Mouse (Mus musculus) hindbrain, embryonic 12.5 days (tissue): Measurements from ENCODE around the gene Usp9x. TPM values are rescaled to one million over a fixed set of nuclear protein-coding genes. Genes with fewer than 3 reads are reported as not detected.
A peak's percentile ranks its signal among the peaks of the same experiment; 100 is the strongest.

Source experiments
- ATAC-seq: fragments of 200-750 bp; cut with Nextera tagmentation; 2 replicates; pipeline ENCODE4 v1.8.0; 2017; ENCODE audit warnings: moderate TSS enrichment; ENCODE audit not compliant: low FRiP score
- H3K27ac ChIP-seq: fragments of 300-500 bp; sonication (generic); 2 replicates; pipeline ENCODE4 v1.5.1; 2016; ENCODE audit warnings: mild to moderate bottlenecking
- H3K27me3 ChIP-seq: fragments of 300-500 bp; sonication (generic); 2 replicates; pipeline ENCODE4 v1.6.1; 2016; ENCODE audit warnings: mild to moderate bottlenecking
- H3K36me3 ChIP-seq: fragments of 300-500 bp; sonication (generic); 2 replicates; pipeline ENCODE4 v1.6.1; 2016; ENCODE audit warnings: mild to moderate bottlenecking
- H3K4me1 ChIP-seq: fragments of 300-500 bp; sonication (generic); 2 replicates; pipeline ENCODE4 v1.6.1; 2016
- H3K4me2 ChIP-seq: fragments of 300-500 bp; sonication (generic); replicated peaks from 2 replicates; pipeline ENCODE4 v1.6.1; 2016; ENCODE audit warnings: mild to moderate bottlenecking
- H3K4me3 ChIP-seq: fragments of 300-500 bp; sonication (generic); 2 replicates; pipeline ENCODE4 v1.5.1; 2016; ENCODE audit warnings: mild to moderate bottlenecking
- H3K9ac ChIP-seq: fragments of 300-500 bp; sonication (generic); 2 replicates; pipeline ENCODE4 v1.6.1; 2016; ENCODE audit warnings: mild to moderate bottlenecking, moderate library complexity
- H3K9me3 ChIP-seq: fragments of 300-500 bp; sonication (generic); replicated peaks from 2 replicates; pipeline ENCODE4 v1.6.1; 2016; ENCODE audit warnings: mild to moderate bottlenecking
- WGBS: fragments of 180-500 bp; shearing (Covaris S2); methylation state at CpG from one replicate; pipeline ENCODE4 v1.1.7; 2016; 5-methylcytosine and 5-hydroxymethylcytosine counted together
- polyA plus RNA-seq: library from polyadenylated mRNA; unstranded; fragments of >200 nt; fragmentation: Nextera tagmentation; extraction: Ambion mirVana; gene quantifications from 2 replicates; pipeline ENCODE4 v1.2.1, GENCODE M21; 2016

Gene Usp9x
- polyA plus RNA-seq, 1 experiment from 2014 or later, result 65.9 TPM

- ATAC-seq, result no peak
- H3K36me3 ChIP-seq, result no peaks in the 10 kb centered on the region
- H3K27me3 ChIP-seq, result 0 out of 2 replicates have a peak, but pooled peaks cover 4% of the 10 kb centered on the region
- no peaks in the 10 kb centered on the region for H3K9me3 ChIP-seq
- H3K4me2 ChIP-seq, result peak overlapping the region; percentile 37; the same call in 1 of the 2 replicates
- H3K27ac ChIP-seq, result no peak overlapping the region
- WGBS, result 48% methylated on average over 6 of the region's 6 CpGs
- peaks cover 5% of the 10 kb centered on the region; the same call in 1 of the 2 replicates for H3K4me1 ChIP-seq
- H3K4me3 ChIP-seq, result no peak overlapping the region
- H3K9ac ChIP-seq, result no peak overlapping the region
Measured at GRCm38 (mm10) chrX:13046893-13047435, 24.3 kb upstream of the Usp9x start.

- H3K9me3 ChIP-seq, result no peaks in the 10 kb centered on the region
- H3K9ac ChIP-seq, result no peak overlapping the region
- H3K4me3 ChIP-seq, result no peak overlapping the region
- H3K36me3 ChIP-seq, result no peaks in the 10 kb centered on the region
- 0 out of 2 replicates have a peak, but pooled peaks cover 4% of the 10 kb centered on the region for H3K27me3 ChIP-seq
- no peak for ATAC-seq
- WGBS, result 28% methylated on average over 14 of the region's 14 CpGs
- H3K4me2 ChIP-seq, result peak overlapping the region; percentile 37
- H3K27ac ChIP-seq, result no peak overlapping the region
- peaks cover 5% of the 10 kb centered on the region; the same call in 1 of the 2 replicates for H3K4me1 ChIP-seq
Measured at GRCm38 (mm10) chrX:13047631-13048345, 23.5 kb upstream of the Usp9x start.

GRCm38 (mm10) chrX:13054612-13055011, 16.7 kb upstream of the Usp9x start:
- 63% methylated on average over 1 of the region's 1 CpGs for WGBS

GRCm38 (mm10) chrX:13061961-13062360, 9.3 kb upstream of the Usp9x start:
- Histone ChIP-seq H3K4me1 (no peaks in the 10 kb centered on the region), H3K27me3 (0 out of 2 replicates have a peak, but pooled peaks cover 2% of the 10 kb centered on the region), H3K9ac (no peak overlapping the region), H3K4me2 (no peak overlapping the region), H3K4me3 (no peak overlapping the region), H3K9me3 (no peaks in the 10 kb centered on the region), H3K27ac (no peak overlapping the region), H3K36me3 (no peaks in the 10 kb centered on the region)
- no peak for ATAC-seq
- 69% methylated on average over 3 of the region's 3 CpGs for WGBS

More at GRCm38 (mm10) chrX:13054612-13055011, 16.7 kb upstream of the Usp9x start:
- no peak overlapping the region for H3K9ac ChIP-seq
- H3K4me3 ChIP-seq, result no peak overlapping the region
- H3K27ac ChIP-seq, result no peak overlapping the region
- no peak for ATAC-seq
- no peaks in the 10 kb centered on the region for H3K36me3 ChIP-seq
- H3K27me3 ChIP-seq, result 0 out of 2 replicates have a peak, but pooled peaks cover 7% of the 10 kb centered on the region
- H3K4me1 ChIP-seq, result no peaks in the 10 kb centered on the region
- H3K4me2 ChIP-seq, result no peak overlapping the region
- H3K9me3 ChIP-seq, result no peaks in the 10 kb centered on the region

- no peak overlapping the region for H3K27ac ChIP-seq
- H3K4me1 ChIP-seq, result no peaks in the 10 kb centered on the region
- no peaks in the 10 kb centered on the region for H3K36me3 ChIP-seq
- no peak overlapping the region for H3K4me3 ChIP-seq
- ATAC-seq, result no peak
- no peak overlapping the region for H3K9ac ChIP-seq
- H3K4me2 ChIP-seq, result no peak overlapping the region
- H3K9me3 ChIP-seq, result no peaks in the 10 kb centered on the region
- WGBS, result 87% methylated on average over 7 of the region's 9 CpGs
- H3K27me3 ChIP-seq, result peaks cover 3% of the 10 kb centered on the region; the same call in 1 of the 2 replicates
Measured at GRCm38 (mm10) chrX:13064273-13064925, 6.9 kb upstream of the Usp9x start.

- 0 out of 2 replicates have a peak, but pooled peaks cover 2% of the 10 kb centered on the region for H3K4me1 ChIP-seq
- peak overlapping the region; percentile 95 for H3K27ac ChIP-seq
- peak overlapping the region; percentile 39 for H3K4me2 ChIP-seq
- peaks cover 24% of the 10 kb centered on the region for H3K27me3 ChIP-seq
- no peaks in the 10 kb centered on the region for H3K36me3 ChIP-seq
- H3K9me3 ChIP-seq, result no peaks in the 10 kb centered on the region
- H3K9ac ChIP-seq, result no peak overlapping the region
- 28% methylated on average over 8 of the region's 8 CpGs for WGBS
- peak overlapping the region; percentile 72 for H3K4me3 ChIP-seq
- no peak for ATAC-seq
Measured at GRCm38 (mm10) chrX:13070206-13070572, 1.1 kb upstream of the Usp9x start.

- WGBS, result 26% methylated on average over 35 of the region's 35 CpGs
- peak overlapping the region; percentile 39 for H3K4me2 ChIP-seq
- H3K4me1 ChIP-seq, result 0 out of 2 replicates have a peak, but pooled peaks cover 2% of the 10 kb centered on the region
- H3K4me3 ChIP-seq, result peak overlapping the region; percentile 72
- peak; percentile 92 for ATAC-seq
- H3K9ac ChIP-seq, result peak overlapping the region; percentile 54; the same call in 1 of the 2 replicates
- no peaks in the 10 kb centered on the region for H3K36me3 ChIP-seq
- H3K9me3 ChIP-seq, result no peaks in the 10 kb centered on the region
- H3K27ac ChIP-seq, result peak overlapping the region; percentile 95
- H3K27me3 ChIP-seq, result peaks cover 24% of the 10 kb centered on the region
Measured at GRCm38 (mm10) chrX:13070573-13071240, 591 bp upstream of the Usp9x start.

- no peaks in the 10 kb centered on the region for H3K36me3 ChIP-seq
- 10% methylated on average over 58 of the region's 67 CpGs for WGBS
- H3K9ac ChIP-seq, result peak overlapping the region; percentile 89
- H3K27me3 ChIP-seq, result peaks cover 24% of the 10 kb centered on the region
- peak; percentile 19 for ATAC-seq
- 0 out of 2 replicates have a peak, but pooled peaks cover 2% of the 10 kb centered on the region for H3K4me1 ChIP-seq
- H3K4me2 ChIP-seq, result peak overlapping the region; percentile 55
- peak overlapping the region; percentile 72 for H3K4me3 ChIP-seq
- H3K9me3 ChIP-seq, result no peaks in the 10 kb centered on the region
- H3K27ac ChIP-seq, result peak overlapping the region; percentile 95
Measured at GRCm38 (mm10) chrX:13071776-13072460, 620 bp downstream of the Usp9x start.

- ATAC-seq, result peak; percentile 44
- peak overlapping the region; percentile 55 for H3K4me2 ChIP-seq
- no peaks in the 10 kb centered on the region for H3K9me3 ChIP-seq
- WGBS, result 19% methylated on average over 60 of the region's 73 CpGs
- H3K36me3 ChIP-seq, result no peaks in the 10 kb centered on the region
- peak overlapping the region; percentile 95 for H3K27ac ChIP-seq
- H3K4me3 ChIP-seq, result peak overlapping the region; percentile 72
- H3K4me1 ChIP-seq, result 0 out of 2 replicates have a peak, but pooled peaks cover 2% of the 10 kb centered on the region
- H3K9ac ChIP-seq, result peak overlapping the region; percentile 89
- peaks cover 24% of the 10 kb centered on the region for H3K27me3 ChIP-seq
Measured at GRCm38 (mm10) chrX:13072461-13072982, 1.2 kb downstream of the Usp9x start.

GRCm38 (mm10) chrX:13085621-13086020, 14.3 kb downstream of the Usp9x start:
- no peaks in the 10 kb centered on the region for H3K27me3 ChIP-seq
- WGBS, result 74% methylated on average over 1 of the region's 1 CpGs
- H3K36me3 ChIP-seq, result no peaks in the 10 kb centered on the region
- H3K27ac ChIP-seq, result no peak overlapping the region
- no peaks in the 10 kb centered on the region for H3K9me3 ChIP-seq
- H3K4me1 ChIP-seq, result no peaks in the 10 kb centered on the region
- no peak overlapping the region for H3K9ac ChIP-seq
- no peak overlapping the region for H3K4me3 ChIP-seq
- ATAC-seq, result no peak
- H3K4me2 ChIP-seq, result no peak overlapping the region

GRCm38 (mm10) chrX:13096985-13097384, 25.7 kb downstream of the Usp9x start:
- H3K9me3 ChIP-seq, result no peaks in the 10 kb centered on the region
- no peaks in the 10 kb centered on the region for H3K4me1 ChIP-seq
- ATAC-seq, result no peak
- H3K4me3 ChIP-seq, result no peak overlapping the region
- H3K27ac ChIP-seq, result no peak overlapping the region
- no peak overlapping the region for H3K9ac ChIP-seq
- 79% methylated on average over 1 of the region's 1 CpGs for WGBS
- H3K27me3 ChIP-seq, result no peaks in the 10 kb centered on the region
- no peak overlapping the region for H3K4me2 ChIP-seq
- no peaks in the 10 kb centered on the region for H3K36me3 ChIP-seq
